Mouse (Mus musculus) gastrocnemius, postnatal 25 days (tissue): ENCODE measurements around the gene Galntl5. TPM values are rescaled to one million over a fixed set of nuclear protein-coding genes. Genes with fewer than 3 reads are reported as not detected.
A peak's percentile ranks its signal among the peaks of the same experiment; 100 is the strongest.
"Not testable (repeated sequence)": the region's sequence is repeated elsewhere in the genome, so short reads cannot be mapped to it uniquely, and the experiment has no call there.

Source experiments
- DNase-seq: peaks from one replicate; pipeline ENCODE4 v3.0.0; 2022
- total RNA-seq, 2 experiments: library from RNA; stranded (reverse); gene quantifications; 1 replicate in 1 of 2; 2 replicates in 1 of 2; pipeline ENCODE4 v1.2.3; 2021

Gene Galntl5
- total RNA-seq, 2 experiments from 2014 or later = not detected

GRCm38 (mm10) chr5:25190521-25190920 lies 9.3 kb downstream of the Galntl5 start:
- DNase-seq = no peak

GRCm38 (mm10) chr5:25211872-25212271 lies 30.6 kb downstream of the Galntl5 start:
- DNase-seq = no peak

- DNase-seq = not testable (repeated sequence)
Observed at GRCm38 (mm10) chr5:25213216-25213615, 32.0 kb downstream of the Galntl5 start.

- no peak for DNase-seq
Observed at GRCm38 (mm10) chr5:25215006-25215405, 33.7 kb downstream of the Galntl5 start.

- DNase-seq = no peak
Observed at GRCm38 (mm10) chr5:25221604-25222003, 40.3 kb downstream of the Galntl5 start, which contains the start of gene Galnt11. Gene Galnt11, plus strand, starts transcription at chr5:25221904.

GRCm38 (mm10) chr5:25222752-25223702 lies 41.8 kb downstream of the Galntl5 start, which contains the start of gene E130116L18Rik:
Gene E130116L18Rik, minus strand, starts transcription at chr5:25223153.
- peak; percentile 83 for DNase-seq

- not testable (repeated sequence) for DNase-seq
Observed at GRCm38 (mm10) chr5:25224377-25224776, 43.1 kb downstream of the Galntl5 start.

- DNase-seq = no peak
Observed at GRCm38 (mm10) chr5:25243101-25243500, 61.8 kb downstream of the Galntl5 start.

- no peak for DNase-seq
Observed at GRCm38 (mm10) chr5:25245806-25246472, 64.7 kb downstream of the Galntl5 start.

- DNase-seq = no peak
Observed at GRCm38 (mm10) chr5:25246473-25246865, 65.2 kb downstream of the Galntl5 start.

GRCm38 (mm10) chr5:25247036-25247435 lies 65.8 kb downstream of the Galntl5 start:
- no peak for DNase-seq

- no peak for DNase-seq
Observed at GRCm38 (mm10) chr5:25252423-25252822, 71.2 kb downstream of the Galntl5 start.

- no peak for DNase-seq
Observed at GRCm38 (mm10) chr5:25252825-25253544, 71.7 kb downstream of the Galntl5 start.

GRCm38 (mm10) chr5:25254491-25254890 lies 73.2 kb downstream of the Galntl5 start:
- DNase-seq = no peak

- DNase-seq = no peak
Observed at GRCm38 (mm10) chr5:25256686-25257085, 75.4 kb downstream of the Galntl5 start.

- no peak for DNase-seq
Observed at GRCm38 (mm10) chr5:25261452-25261851, 80.2 kb downstream of the Galntl5 start.

GRCm38 (mm10) chr5:25262266-25262665 lies 81.0 kb downstream of the Galntl5 start:
- no peak for DNase-seq

GRCm38 (mm10) chr5:25268258-25268888 lies 87.1 kb downstream of the Galntl5 start:
- no peak for DNase-seq
